10 mouse cellular contexts compared by ENCODE assay signal in the genomic region with DNA sequence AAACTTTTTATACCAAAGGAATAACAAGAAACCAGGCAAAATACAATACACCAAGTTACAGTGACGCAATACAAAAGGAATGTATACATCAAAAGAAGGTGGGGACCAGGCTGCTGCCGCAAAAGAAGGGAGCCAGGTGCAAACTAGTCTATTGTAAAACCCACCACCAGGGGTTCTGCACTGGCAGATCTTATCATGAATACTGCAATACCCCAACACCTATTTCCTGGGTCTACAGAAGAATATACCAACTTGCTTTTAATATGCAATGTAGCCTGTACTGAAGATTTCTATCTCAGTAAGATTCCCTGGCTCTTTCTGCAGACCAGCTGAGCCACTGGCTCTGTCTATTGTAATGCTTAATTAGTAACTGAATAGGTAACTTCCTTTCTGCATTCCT. TPM values are rescaled to one million over a fixed set of nuclear protein-coding genes. Genes with fewer than 3 reads are reported as not detected.
"Had no signal": no experiment of that assay in that cellular context is flagged by ENCODE, and none has a peak within 500 bp of the region (broad histone marks: within the 10 kb centered on the region; RNA-seq: fewer than 3 reads in every experiment).

No protein-coding gene starts in this region.

RNA-seq across cellular contexts. Expression of gene Crocc2, which starts 28.9 kb away (rescaled TPM):
- total RNA-seq: liver, adult 2 months; megakaryocyte progenitor cell, adult 5-6 weeks; megakaryocyte, adult 5-6 weeks; megakaryocyte-erythroid progenitor cell, adult 5-6 weeks; monocyte, adult 5-6 weeks had no signal

RNA-seq across cellular contexts. Expression of gene 2310007B03Rik, which starts 36.7 kb away (rescaled TPM):
- total RNA-seq: left cerebral cortex, postnatal 10 days; left cerebral cortex, postnatal 14 days; left cerebral cortex, postnatal 25 days; left cerebral cortex, postnatal 36 days; left cerebral cortex, postnatal 4 days; liver, adult 2 months; megakaryocyte progenitor cell, adult 5-6 weeks; megakaryocyte, adult 5-6 weeks; megakaryocyte-erythroid progenitor cell, adult 5-6 weeks; monocyte, adult 5-6 weeks had no signal

RNA-seq across cellular contexts. Expression of gene Sned1, which starts 38.2 kb away (rescaled TPM):
- total RNA-seq: megakaryocyte-erythroid progenitor cell, adult 5-6 weeks had no signal
